Mouse (Mus musculus): ENCODE data around the gene Cldn10.
A peak's percentile ranks its signal among the peaks of the same experiment; 100 is the strongest.

Cldn10 gene

GRCm38 (mm10) chr14:118829331-118830095 is 41.8 kb downstream of the Cldn10 start:
- DNase-seq, result no peak

- no peak for DNase-seq
Measured at GRCm38 (mm10) chr14:118831597-118831996, 43.9 kb downstream of the Cldn10 start.

- no peak for DNase-seq
Measured at GRCm38 (mm10) chr14:118833241-118833640, 45.5 kb downstream of the Cldn10 start.

- DNase-seq, result peak in 1 of 2 experiments; percentile 23
Measured at GRCm38 (mm10) chr14:118834313-118834712, 46.6 kb downstream of the Cldn10 start.

- peak in 1 of 2 experiments; percentile 42 for DNase-seq
Measured at GRCm38 (mm10) chr14:118836145-118836544, 48.4 kb downstream of the Cldn10 start.

- DNase-seq, result no peak
Measured at GRCm38 (mm10) chr14:118836754-118837153, 49.0 kb downstream of the Cldn10 start.

GRCm38 (mm10) chr14:118838556-118839120 is 50.9 kb downstream of the Cldn10 start:
- DNase-seq, result no peak

- DNase-seq, result no peak
Measured at GRCm38 (mm10) chr14:118839416-118839815, 51.7 kb downstream of the Cldn10 start.

GRCm38 (mm10) chr14:118840027-118840426 is 52.3 kb downstream of the Cldn10 start:
- no peak for DNase-seq

- DNase-seq, result no peak
Measured at GRCm38 (mm10) chr14:118842353-118842752, 54.6 kb downstream of the Cldn10 start.

- no peak for DNase-seq
Measured at GRCm38 (mm10) chr14:118846834-118847233, 59.1 kb downstream of the Cldn10 start.

- peak; percentile 36 to 70 for DNase-seq
Measured at GRCm38 (mm10) chr14:118848171-118848570, 60.5 kb downstream of the Cldn10 start.

- peak; percentile 32 to 59 for DNase-seq
Measured at GRCm38 (mm10) chr14:118850011-118850695, 62.4 kb downstream of the Cldn10 start.

- DNase-seq, result peak in 1 of 2 experiments; percentile 42
Measured at GRCm38 (mm10) chr14:118850696-118851035, 63.0 kb downstream of the Cldn10 start.

GRCm38 (mm10) chr14:118851496-118852107 is 63.9 kb downstream of the Cldn10 start:
- peak in 1 of 2 experiments; percentile 21 for DNase-seq

GRCm38 (mm10) chr14:118854371-118855114 is 66.8 kb downstream of the Cldn10 start:
- DNase-seq, result peak; percentile 60 to 62

- DNase-seq, result no peak
Measured at GRCm38 (mm10) chr14:118855141-118855800, 67.6 kb downstream of the Cldn10 start.

GRCm38 (mm10) chr14:118856563-118856962 is 68.9 kb downstream of the Cldn10 start:
- DNase-seq, result no peak

GRCm38 (mm10) chr14:118858318-118858717 is 70.6 kb downstream of the Cldn10 start:
- DNase-seq, result no peak

GRCm38 (mm10) chr14:118862253-118862652 is 74.5 kb downstream of the Cldn10 start:
- no peak for DNase-seq

- DNase-seq, result no peak
Measured at GRCm38 (mm10) chr14:118864905-118865304, 77.2 kb downstream of the Cldn10 start.
